Mouse (Mus musculus) right cerebral cortex, postnatal 4 days (tissue): ENCODE data around the gene Pcbp1.
"Not testable (repeated sequence)": the region's sequence is repeated elsewhere in the genome, so short reads cannot be mapped to it uniquely, and the experiment has no call there.

Experiments
- DNase-seq: peaks from one replicate; pipeline ENCODE4 v3.0.0-alpha.2; 2022

Pcbp1 gene

GRCm38 (mm10) chr6:86493469-86494263 is 32.5 kb downstream of the Pcbp1 start:
- DNase-seq = no peak

- not testable (repeated sequence) for DNase-seq
Measured at GRCm38 (mm10) chr6:86490413-86490812, 35.7 kb downstream of the Pcbp1 start.

- no peak for DNase-seq
Measured at GRCm38 (mm10) chr6:86489945-86490344, 36.2 kb downstream of the Pcbp1 start.

- no peak for DNase-seq
Measured at GRCm38 (mm10) chr6:86488149-86488485, 38.0 kb downstream of the Pcbp1 start.

- DNase-seq = peak; percentile 78
Measured at GRCm38 (mm10) chr6:86487358-86488148, 38.6 kb downstream of the Pcbp1 start.

- DNase-seq = no peak
Measured at GRCm38 (mm10) chr6:86485943-86486640, 40.0 kb downstream of the Pcbp1 start.

- DNase-seq = no peak
Measured at GRCm38 (mm10) chr6:86481871-86482270, 44.2 kb downstream of the Pcbp1 start.

GRCm38 (mm10) chr6:86480189-86480831 is 45.8 kb downstream of the Pcbp1 start:
- DNase-seq = no peak

- DNase-seq = no peak
Measured at GRCm38 (mm10) chr6:86479816-86480188, 46.3 kb downstream of the Pcbp1 start.

- DNase-seq = no peak
Measured at GRCm38 (mm10) chr6:86479311-86479710, 46.8 kb downstream of the Pcbp1 start.

GRCm38 (mm10) chr6:86476931-86477330 is 49.2 kb downstream of the Pcbp1 start:
- DNase-seq = no peak

- DNase-seq = no peak
Measured at GRCm38 (mm10) chr6:86475462-86476167, 50.5 kb downstream of the Pcbp1 start.

GRCm38 (mm10) chr6:86474646-86475181 is 51.4 kb downstream of the Pcbp1 start:
- DNase-seq = no peak
